Mouse (Mus musculus): ENCODE data around the gene Pmel. TPM values are rescaled to one million over a fixed set of nuclear protein-coding genes. Genes with fewer than 3 reads are reported as not detected.
"Not testable (repeated sequence)": the region's sequence is repeated elsewhere in the genome, so short reads cannot be mapped to it uniquely, and the experiment has no call there.

The Pmel gene
- polyA plus RNA-seq, 1 experiment from 2014 or later = 1.0 TPM

DNA sequence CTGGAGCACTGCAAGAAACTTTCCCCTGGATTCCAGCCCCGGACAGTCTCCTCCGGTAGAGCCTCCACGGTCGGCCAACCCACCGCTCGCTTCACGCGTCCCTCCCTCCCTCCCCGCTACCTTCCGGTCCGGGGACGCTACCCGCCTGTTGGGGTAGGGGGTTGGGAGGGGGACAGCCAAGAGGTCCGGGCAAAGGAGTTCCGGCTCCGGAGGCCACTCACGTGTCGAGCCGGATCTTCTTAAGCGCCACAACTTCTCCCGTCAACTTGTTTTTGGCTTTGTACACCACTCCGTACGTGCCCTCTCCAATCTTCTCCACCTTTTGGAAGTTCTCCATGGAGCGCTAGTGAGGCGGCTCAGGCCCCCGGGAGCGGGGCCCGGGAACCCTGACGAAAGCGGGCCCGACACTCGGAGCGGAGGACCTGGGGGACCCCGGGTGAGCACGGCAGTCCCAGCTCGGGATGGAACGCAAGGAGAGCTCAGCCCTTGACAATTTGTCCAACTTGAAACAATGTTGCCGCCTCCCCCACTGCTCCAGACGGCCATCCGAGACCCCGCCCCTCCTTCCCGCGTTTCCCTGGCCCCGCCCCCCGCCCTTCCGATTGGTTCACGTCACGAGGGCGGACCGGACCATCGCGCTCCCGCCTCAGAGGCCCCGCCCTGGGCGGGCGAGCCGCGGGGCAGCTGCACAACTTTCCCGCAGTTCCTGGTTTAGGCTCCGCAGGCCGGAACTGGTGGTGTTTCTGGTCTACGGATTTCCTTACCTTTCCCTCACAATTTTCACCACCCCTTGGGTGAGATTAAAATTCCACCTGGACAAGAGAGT is 709 bp downstream of the Pmel start, which contains the start of gene Cdk2:
Gene Cdk2, minus strand, starts transcription at position 541 of the 826 bp plus-strand sequence.
- Histone ChIP-seq H3K4me2 (peak within 1 kb of the TSS; percentile 89), H3K27ac (ENCODE audit: poor library complexity, severe bottlenecking) (peak within 1 kb of the TSS; percentile 99), H3K36me3 (peaks cover 32% of the 10 kb centered on the region), H3K27me3 (replicated peaks) (no peaks in the 10 kb centered on the region), H3K4me3 (peak within 1 kb of the TSS; percentile 94), H3K9ac (peak within 1 kb of the TSS; percentile 79), H3K4me1 (replicated peaks) (peaks cover 27% of the 10 kb centered on the region), H3K9me3 (replicated peaks) (no peaks in the 10 kb centered on the region)
- under 1% methylated on average over 61 of the region's 62 CpGs for WGBS
- ATAC-seq (ENCODE audit: insufficient number of reproducible peaks, low FRiP score) = peak; percentile 95

DNA sequence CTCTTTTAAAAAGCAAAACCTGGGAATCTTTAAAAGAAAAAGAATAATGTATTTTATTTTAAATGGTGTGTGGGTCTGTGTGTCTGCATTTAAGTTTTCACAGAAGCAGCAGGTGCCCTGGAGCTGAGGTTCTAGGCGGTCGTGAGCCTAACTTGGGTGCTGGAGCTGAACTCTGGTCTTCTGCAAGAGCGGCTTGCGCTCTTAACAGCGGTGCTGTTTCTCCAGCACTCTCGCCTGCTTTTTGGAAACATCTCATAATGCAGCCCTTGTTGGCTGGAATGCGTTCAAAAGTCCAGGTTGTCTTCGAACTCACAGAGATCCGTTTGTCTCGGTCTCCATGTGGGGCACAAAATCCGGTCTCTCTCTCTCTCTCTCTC is 1.3 kb downstream of the Pmel start:
- Histone ChIP-seq H3K4me3 (peak overlapping the region; percentile 94), H3K9me3 (replicated peaks) (no peaks in the 10 kb centered on the region), H3K36me3 (peaks cover 27% of the 10 kb centered on the region), H3K4me1 (replicated peaks) (peaks cover 25% of the 10 kb centered on the region), H3K27me3 (replicated peaks) (no peaks in the 10 kb centered on the region), H3K9ac (peak overlapping the region; percentile 65), H3K27ac (ENCODE audit: poor library complexity, severe bottlenecking) (peak overlapping the region; percentile 99; the same call in 1 of the 2 replicates), H3K4me2 (peak overlapping the region; percentile 89)
- 0 out of 2 replicates have a peak, but pooled peaks have one; percentile 5 for ATAC-seq (ENCODE audit: insufficient number of reproducible peaks, low FRiP score)
- 9% methylated on average over 11 of the region's 11 CpGs for WGBS

DNA sequence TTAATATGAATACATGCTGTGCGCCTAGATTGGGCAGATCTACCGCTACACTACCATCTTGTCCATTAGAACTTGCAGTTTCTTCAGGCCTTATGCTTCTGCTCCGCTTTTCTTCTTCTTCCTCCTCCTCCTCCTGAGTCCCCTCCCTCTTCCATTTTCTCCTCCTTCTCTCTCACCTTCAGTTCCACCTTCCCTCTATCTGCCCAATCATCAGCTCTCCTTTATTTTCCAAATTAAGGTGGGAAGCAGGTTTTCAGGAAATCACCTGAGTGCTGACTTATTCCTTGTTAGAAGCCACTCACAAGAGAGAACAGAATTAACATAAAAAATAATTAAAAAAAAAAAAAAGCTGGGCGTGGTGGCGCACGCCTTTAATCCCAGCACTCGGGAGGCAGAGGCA is 7.3 kb downstream of the Pmel start:
- H3K9me3 ChIP-seq (replicated peaks); H3K4me2 ChIP-seq; H3K9ac ChIP-seq; H3K27ac ChIP-seq (ENCODE audit: poor library complexity, severe bottlenecking); H3K4me1 ChIP-seq (replicated peaks); H3K27me3 ChIP-seq (replicated peaks); H3K4me3 ChIP-seq; ATAC-seq (ENCODE audit: insufficient number of reproducible peaks, low FRiP score); H3K36me3 ChIP-seq: not testable (repeated sequence)
- 87% methylated on average over 7 of the region's 7 CpGs for WGBS

DNA sequence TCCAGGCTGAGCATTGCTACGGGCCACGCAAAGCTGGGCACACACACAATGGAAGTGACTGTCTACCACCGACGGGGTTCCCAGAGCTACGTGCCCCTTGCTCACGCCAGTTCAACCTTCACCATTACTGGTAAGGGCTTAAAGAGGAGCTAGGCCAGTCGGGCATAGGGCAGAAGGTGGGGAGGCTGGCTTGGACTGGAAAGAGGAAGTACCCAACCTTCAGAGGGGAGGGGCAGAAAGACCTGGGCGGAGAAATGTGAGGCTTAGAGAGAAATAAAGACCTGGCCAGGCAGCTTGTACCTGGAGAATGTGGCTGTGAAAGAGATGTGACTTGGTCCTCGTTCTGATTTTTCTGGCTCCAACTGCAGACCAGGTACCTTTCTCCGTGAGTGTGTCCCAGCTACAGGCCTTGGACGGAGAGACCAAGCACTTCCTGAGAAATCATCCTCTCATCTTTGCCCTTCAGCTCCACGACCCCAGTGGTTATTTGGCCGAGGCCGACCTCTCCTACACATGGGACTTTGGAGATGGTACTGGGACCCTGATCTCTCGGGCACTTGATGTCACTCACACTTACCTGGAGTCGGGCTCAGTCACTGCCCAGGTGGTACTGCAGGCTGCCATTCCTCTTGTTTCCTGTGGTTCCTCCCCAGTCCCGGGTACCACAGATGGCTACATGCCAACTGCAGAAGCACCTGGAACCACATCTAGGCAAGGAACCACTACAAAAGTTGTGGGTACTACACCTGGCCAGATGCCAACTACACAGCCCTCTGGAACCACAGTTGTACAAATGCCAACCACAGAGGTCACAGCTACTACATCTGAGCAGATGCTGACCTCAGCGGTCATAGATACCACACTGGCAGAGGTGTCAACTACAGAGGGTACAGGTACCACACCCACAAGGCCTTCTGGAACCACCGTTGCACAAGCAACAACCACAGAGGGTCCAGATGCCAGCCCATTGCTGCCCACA is 11.9 kb downstream of the Pmel start:
- Histone ChIP-seq H3K9me3 (replicated peaks) (no peaks in the 10 kb centered on the region), H3K36me3 (no peaks in the 10 kb centered on the region), H3K4me1 (replicated peaks) (no peaks in the 10 kb centered on the region), H3K27ac (ENCODE audit: poor library complexity, severe bottlenecking) (no peak overlapping the region), H3K4me3 (no peak overlapping the region), H3K4me2 (no peak overlapping the region), H3K9ac (no peak overlapping the region), H3K27me3 (replicated peaks) (0 out of 2 replicates have a peak, but pooled peaks cover 5% of the 10 kb centered on the region)
- 81% methylated on average over 19 of the region's 19 CpGs for WGBS
- ATAC-seq (ENCODE audit: insufficient number of reproducible peaks, low FRiP score) = no peak

GRCm38 (mm10) chr10:128725466-128725865 is 21.5 kb downstream of the Pmel start:
- not testable (repeated sequence) for H3K4me1 ChIP-seq (replicated peaks); ATAC-seq (ENCODE audit: insufficient number of reproducible peaks, low FRiP score); H3K36me3 ChIP-seq; H3K27me3 ChIP-seq (replicated peaks); H3K4me2 ChIP-seq; H3K4me3 ChIP-seq; H3K27ac ChIP-seq (ENCODE audit: poor library complexity, severe bottlenecking); H3K9ac ChIP-seq; H3K9me3 ChIP-seq (replicated peaks)
- 73% methylated on average over 4 of the region's 4 CpGs for WGBS

DNA sequence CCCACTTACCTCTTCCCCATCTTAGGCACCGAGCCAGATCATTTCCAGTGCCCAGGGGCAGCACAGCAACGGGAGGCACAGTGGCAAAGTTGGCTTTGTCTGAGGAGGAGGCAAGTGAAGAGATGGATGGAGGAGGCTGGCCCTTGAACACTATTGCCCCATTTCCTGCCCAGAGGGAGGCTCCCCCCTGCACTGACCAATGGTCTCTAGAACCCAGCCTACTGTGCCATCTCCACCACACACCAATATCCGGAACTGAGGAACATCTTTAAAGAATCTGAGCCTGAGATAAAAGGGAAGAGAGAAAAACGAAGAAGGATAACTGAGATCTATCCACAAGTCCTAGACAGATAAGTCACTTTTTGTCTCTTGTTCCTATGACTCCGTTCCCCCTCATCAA is 24.1 kb downstream of the Pmel start:
- no peak overlapping the region for H3K4me2 ChIP-seq
- no peak for ATAC-seq (ENCODE audit: insufficient number of reproducible peaks, low FRiP score)
- 73% methylated on average over 5 of the region's 5 CpGs for WGBS
- no peak overlapping the region for H3K4me3 ChIP-seq
- H3K27ac ChIP-seq (ENCODE audit: poor library complexity, severe bottlenecking) = no peak overlapping the region
- no peak overlapping the region for H3K9ac ChIP-seq
- H3K36me3 ChIP-seq = peaks cover 4% of the 10 kb centered on the region; the same call in 1 of the 2 replicates
- H3K27me3 ChIP-seq (replicated peaks) = no peaks in the 10 kb centered on the region
- H3K4me1 ChIP-seq (replicated peaks) = no peaks in the 10 kb centered on the region
- H3K9me3 ChIP-seq (replicated peaks) = peaks cover 4% of the 10 kb centered on the region; the same call in 1 of the 2 replicates

- Histone ChIP-seq H3K36me3 (peaks cover 7% of the 10 kb centered on the region; the same call in 1 of the 2 replicates), H3K27me3 (replicated peaks) (no peaks in the 10 kb centered on the region), H3K4me1 (replicated peaks) (no peaks in the 10 kb centered on the region), H3K9me3 (replicated peaks) (peaks cover 4% of the 10 kb centered on the region; the same call in 1 of the 2 replicates), H3K4me3 (no peak overlapping the region), H3K27ac (ENCODE audit: poor library complexity, severe bottlenecking) (no peak overlapping the region), H3K9ac (no peak overlapping the region), H3K4me2 (peak overlapping the region; percentile 38)
- WGBS = 19% methylated on average over 10 of the region's 10 CpGs
- ATAC-seq (ENCODE audit: insufficient number of reproducible peaks, low FRiP score) = no peak
These were observed 27.0 kb downstream of the Pmel start for GRCm38 (mm10) chr10:128731002-128731433.

GRCm38 (mm10) chr10:128731992-128732391 is 28.0 kb downstream of the Pmel start:
- Histone ChIP-seq H3K27ac (ENCODE audit: poor library complexity, severe bottlenecking) (no peak overlapping the region), H3K4me1 (replicated peaks) (no peaks in the 10 kb centered on the region), H3K27me3 (replicated peaks) (no peaks in the 10 kb centered on the region), H3K4me2 (no peak overlapping the region), H3K9ac (no peak overlapping the region), H3K4me3 (no peak overlapping the region), H3K36me3 (peaks cover 9% of the 10 kb centered on the region; the same call in 1 of the 2 replicates), H3K9me3 (replicated peaks) (peaks cover 4% of the 10 kb centered on the region; the same call in 1 of the 2 replicates)
- ATAC-seq (ENCODE audit: insufficient number of reproducible peaks, low FRiP score) = no peak

DNA sequence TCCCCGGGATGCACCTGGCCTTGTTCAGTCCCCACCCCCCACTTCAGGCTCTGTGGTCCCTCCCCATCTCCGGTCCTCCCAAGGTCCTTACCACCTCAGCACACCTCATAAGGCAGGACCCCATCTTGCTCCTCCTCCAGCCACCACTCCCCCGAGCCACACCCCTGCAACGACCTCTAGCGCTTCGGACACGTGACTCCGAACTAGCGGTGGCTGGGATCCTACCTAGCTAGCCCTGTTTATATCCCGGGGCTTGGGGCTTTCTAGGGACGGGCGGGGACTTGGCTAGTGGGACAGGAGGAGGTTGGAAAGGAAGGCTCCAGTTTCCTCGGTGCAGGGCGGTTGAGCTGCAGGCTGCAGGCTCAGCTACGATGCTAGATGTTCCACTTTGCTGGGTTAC is 33.4 kb downstream of the Pmel start:
- H3K36me3 ChIP-seq = peaks cover 9% of the 10 kb centered on the region; the same call in 1 of the 2 replicates
- H3K4me1 ChIP-seq (replicated peaks) = peaks cover 9% of the 10 kb centered on the region
- WGBS = 4% methylated on average over 15 of the region's 15 CpGs
- peak overlapping the region; percentile 62 for H3K4me2 ChIP-seq
- peak overlapping the region; percentile 26; the same call in 1 of the 2 replicates for H3K9ac ChIP-seq
- peak overlapping the region; percentile 18 for H3K4me3 ChIP-seq
- peaks cover 7% of the 10 kb centered on the region for H3K27me3 ChIP-seq (replicated peaks)
- peak; percentile 63 for ATAC-seq (ENCODE audit: insufficient number of reproducible peaks, low FRiP score)
- H3K9me3 ChIP-seq (replicated peaks) = peaks cover 4% of the 10 kb centered on the region; the same call in 1 of the 2 replicates
- no peak overlapping the region for H3K27ac ChIP-seq (ENCODE audit: poor library complexity, severe bottlenecking)

DNA sequence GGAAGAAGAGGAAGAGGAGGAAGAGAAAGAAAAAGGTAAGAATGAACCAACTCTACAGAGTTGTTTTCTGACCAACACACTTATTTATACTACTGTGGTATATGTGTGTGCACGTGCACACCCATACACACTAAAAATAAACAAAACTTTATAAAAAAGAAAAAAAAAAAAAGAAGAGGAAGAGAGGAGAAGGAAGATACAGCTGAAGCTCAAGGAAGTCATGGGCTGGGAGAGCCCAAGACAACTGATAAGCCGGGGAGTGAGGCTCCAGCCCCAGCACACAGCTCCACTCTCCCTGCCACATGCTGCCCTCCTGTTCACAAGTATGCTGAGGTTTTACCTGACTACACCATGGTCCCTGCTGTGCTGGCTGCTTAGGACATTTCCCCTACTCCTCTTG is 36.3 kb downstream of the Pmel start:
- no peak overlapping the region for H3K4me3 ChIP-seq
- ATAC-seq (ENCODE audit: insufficient number of reproducible peaks, low FRiP score) = no peak
- WGBS = 26% methylated on average over 2 of the region's 2 CpGs

More for the DNA sequence above, 36.3 kb downstream of the Pmel start:
- Histone ChIP-seq H3K4me1 (replicated peaks) (peaks cover 25% of the 10 kb centered on the region), H3K9me3 (replicated peaks) (no peaks in the 10 kb centered on the region), H3K27me3 (replicated peaks) (peaks cover 10% of the 10 kb centered on the region), H3K9ac (no peak overlapping the region), H3K4me2 (no peak overlapping the region), H3K27ac (ENCODE audit: poor library complexity, severe bottlenecking) (no peak overlapping the region), H3K36me3 (0 out of 2 replicates have a peak, but pooled peaks cover 2% of the 10 kb centered on the region)

All from heart, embryonic 12.5 days (tissue).